Mouse (Mus musculus): ENCODE results near the gene Rassf5.

GRCm38 (mm10) chr1:131278606-131279455, 33.8 kb upstream of the Rassf5 start:
- TF ChIP-seq CTCF (IDR thresholded peaks at IDR 0.05; ENCODE audit: borderline replicate concordance, insufficient read depth, low read depth, low read length) (no peak), POLR2A (IDR thresholded peaks at IDR 0.05; ENCODE audit: borderline replicate concordance, insufficient read depth, low read length) (no peak)

Measured in cerebellum, adult 2 months (tissue).